Mouse (Mus musculus) T-helper 17 cell (primary cell): ENCODE data around the gene Klf7.

Experiments
- in situ Hi-C, 2 experiments: fragments of 300-600 bp; cut with MboI, MseI; formaldehyde crosslinking; loops; 1 replicate in 1 of 2; 2 replicates in 1 of 2; pipeline ENCODE4 v1.15.1; 2025; ENCODE audit warnings: high pct_unique_total_duplicates in 2 of 2

Gene Klf7

GRCm38 (mm10) chr1:63980733-63981132 lies 141.3 kb downstream of the Klf7 start:
- in situ Hi-C loops: no loop called here
